Mouse (Mus musculus): ENCODE data around the gene 4921517D22Rik. TPM values are rescaled to one million over a fixed set of nuclear protein-coding genes. Genes with fewer than 3 reads are reported as not detected.

Gene 4921517D22Rik
- polyA plus RNA-seq, 2 experiments: not detected

- Histone ChIP-seq H3K9ac (replicated peaks) (no peak overlapping the region), H3K4me1 (replicated peaks; ENCODE audit: control insufficient read depth in 2 of 2, insufficient read depth in 2 of 2, low read length in 1 of 2) (peaks cover 19 to 23% of the 10 kb centered on the region in 2 experiments), H3K36me3 (replicated peaks; ENCODE audit: control insufficient read depth, insufficient read depth, low read depth) (peaks cover 28% of the 10 kb centered on the region), H3K27me3 (ENCODE audit: control insufficient read depth, insufficient read depth, low read length) (no peaks in the 10 kb centered on the region), H3K27ac (no peak overlapping the region), H3K4me2 (ENCODE audit: low read depth) (no peak overlapping the region), H3K9me3 (ENCODE audit: control insufficient read depth, low read length) (no peaks in the 10 kb centered on the region), H3K4me3 (ENCODE audit: insufficient read depth in 1 of 2, low read depth in 2 of 2, low read length in 2 of 2) (no peak overlapping the region)
- DNase-seq (ENCODE audit: low read depth in 3 of 3, low spot score in 3 of 3): no peak
- 83% methylated on average over 11 of the region's 11 CpGs for WGBS (ENCODE audit: insufficient replicate concordance)
- TF ChIP-seq CTCF (IDR thresholded peaks at IDR 0.05; ENCODE audit: low read depth) (no peak), EP300 (IDR thresholded peaks at IDR 0.05; ENCODE audit: low read depth) (no peak)
- no peak for ATAC-seq (ENCODE audit: insufficient read depth)
Observed at GRCm38 (mm10) chr13:59646674-59647244, 47.1 kb downstream of the 4921517D22Rik start.

- DNase-seq (ENCODE audit: low read depth in 3 of 3, low spot score in 3 of 3) (no peak), ATAC-seq (ENCODE audit: insufficient read depth) (no peak)
- Histone ChIP-seq H3K9me3 (ENCODE audit: control insufficient read depth, low read length) (no peaks in the 10 kb centered on the region), H3K4me1 (replicated peaks; ENCODE audit: control insufficient read depth in 2 of 2, insufficient read depth in 2 of 2, low read length in 1 of 2) (peaks cover 30 to 34% of the 10 kb centered on the region in 2 experiments), H3K4me3 (ENCODE audit: insufficient read depth in 1 of 2, low read depth in 2 of 2, low read length in 2 of 2) (no peak overlapping the region), H3K36me3 (replicated peaks; ENCODE audit: control insufficient read depth, insufficient read depth, low read depth) (peaks cover 30% of the 10 kb centered on the region), H3K27me3 (ENCODE audit: control insufficient read depth, insufficient read depth, low read length) (no peaks in the 10 kb centered on the region), H3K9ac (replicated peaks) (no peak overlapping the region), H3K4me2 (ENCODE audit: low read depth) (no peak overlapping the region), H3K27ac (no peak overlapping the region)
- WGBS (ENCODE audit: insufficient replicate concordance): 77% methylated on average over 3 of the region's 3 CpGs
- no peak for TF ChIP-seq CTCF (IDR thresholded peaks at IDR 0.05; ENCODE audit: low read depth)
- no peak for TF ChIP-seq EP300 (IDR thresholded peaks at IDR 0.05; ENCODE audit: low read depth)
Observed at GRCm38 (mm10) chr13:59645491-59645890, 48.4 kb downstream of the 4921517D22Rik start.

GRCm38 (mm10) chr13:59642818-59643217, 51.1 kb downstream of the 4921517D22Rik start:
- DNase-seq (ENCODE audit: low read depth in 3 of 3, low spot score in 3 of 3): peak; percentile 76 to 80 (median 76)
- H3K27ac ChIP-seq: peak overlapping the region; percentile 88
- TF ChIP-seq CTCF (IDR thresholded peaks at IDR 0.05; ENCODE audit: low read depth): peak; percentile 21; the same call in 1 of the 2 replicates
- TF ChIP-seq EP300 (IDR thresholded peaks at IDR 0.05; ENCODE audit: low read depth): peak; percentile 98

GRCm38 (mm10) chr13:59640178-59640440, 53.8 kb downstream of the 4921517D22Rik start:
- no peak for TF ChIP-seq EP300 (IDR thresholded peaks at IDR 0.05; ENCODE audit: low read depth)
- no peak for TF ChIP-seq CTCF (IDR thresholded peaks at IDR 0.05; ENCODE audit: low read depth)
- Histone ChIP-seq H3K9me3 (ENCODE audit: control insufficient read depth, low read length) (no peaks in the 10 kb centered on the region), H3K4me1 (replicated peaks; ENCODE audit: control insufficient read depth in 2 of 2, insufficient read depth in 2 of 2, low read length in 1 of 2) (peaks cover 45 to 47% of the 10 kb centered on the region in 2 experiments), H3K27ac (peak overlapping the region; percentile 2; the same call in 1 of the 2 replicates), H3K27me3 (ENCODE audit: control insufficient read depth, insufficient read depth, low read length) (no peaks in the 10 kb centered on the region), H3K9ac (replicated peaks) (no peak overlapping the region), H3K4me3 (ENCODE audit: insufficient read depth in 1 of 2, low read depth in 2 of 2, low read length in 2 of 2) (no peak overlapping the region), H3K36me3 (replicated peaks; ENCODE audit: control insufficient read depth, insufficient read depth, low read depth) (peaks cover 63% of the 10 kb centered on the region), H3K4me2 (ENCODE audit: low read depth) (no peak overlapping the region)
- 77% methylated on average over 6 of the region's 6 CpGs for WGBS (ENCODE audit: insufficient replicate concordance)
- DNase-seq (ENCODE audit: low read depth in 3 of 3, low spot score in 3 of 3): no peak
- no peak for ATAC-seq (ENCODE audit: insufficient read depth)

More at GRCm38 (mm10) chr13:59642818-59643217, 51.1 kb downstream of the 4921517D22Rik start:
- Histone ChIP-seq H3K4me3 (ENCODE audit: insufficient read depth in 1 of 2, low read depth in 2 of 2, low read length in 2 of 2) (no peak overlapping the region), H3K9ac (replicated peaks) (no peak overlapping the region), H3K27me3 (ENCODE audit: control insufficient read depth, insufficient read depth, low read length) (no peaks in the 10 kb centered on the region), H3K36me3 (replicated peaks; ENCODE audit: control insufficient read depth, insufficient read depth, low read depth) (peaks cover 38% of the 10 kb centered on the region), H3K4me2 (ENCODE audit: low read depth) (peak overlapping the region; percentile 57), H3K4me1 (replicated peaks; ENCODE audit: control insufficient read depth in 2 of 2, insufficient read depth in 2 of 2, low read length in 1 of 2) (peaks cover 47 to 53% of the 10 kb centered on the region in 2 experiments), H3K9me3 (ENCODE audit: control insufficient read depth, low read length) (no peaks in the 10 kb centered on the region)
- WGBS (ENCODE audit: insufficient replicate concordance): 5% methylated on average over 2 of the region's 2 CpGs
- ATAC-seq (ENCODE audit: insufficient read depth): peak; percentile 94

GRCm38 (mm10) chr13:59639368-59640177, 54.3 kb downstream of the 4921517D22Rik start:
- no peak overlapping the region; a peak in 1 of 4 replicates for H3K4me3 ChIP-seq (ENCODE audit: insufficient read depth in 1 of 2, low read depth in 2 of 2, low read length in 2 of 2)
- ATAC-seq (ENCODE audit: insufficient read depth) (peak; percentile 63), DNase-seq (ENCODE audit: low read depth in 3 of 3, low spot score in 3 of 3) (peak; percentile 53 to 75 (median 58))
- H3K9me3 ChIP-seq (ENCODE audit: control insufficient read depth, low read length): no peaks in the 10 kb centered on the region
- H3K27ac ChIP-seq: peak overlapping the region; percentile 52
- H3K4me2 ChIP-seq (ENCODE audit: low read depth): peak overlapping the region; percentile 23
- peaks cover 64% of the 10 kb centered on the region for H3K36me3 ChIP-seq (replicated peaks; ENCODE audit: control insufficient read depth, insufficient read depth, low read depth)
- no peaks in the 10 kb centered on the region for H3K27me3 ChIP-seq (ENCODE audit: control insufficient read depth, insufficient read depth, low read length)
- H3K4me1 ChIP-seq (replicated peaks; ENCODE audit: control insufficient read depth in 2 of 2, insufficient read depth in 2 of 2, low read length in 1 of 2): peaks cover 45 to 47% of the 10 kb centered on the region in 2 experiments
- TF ChIP-seq CTCF (IDR thresholded peaks at IDR 0.05; ENCODE audit: low read depth) (no peak), EP300 (IDR thresholded peaks at IDR 0.05; ENCODE audit: low read depth) (peak; percentile 79)
- 59% methylated on average over 16 of the region's 16 CpGs for WGBS (ENCODE audit: insufficient replicate concordance)
- H3K9ac ChIP-seq (replicated peaks): peak overlapping the region; percentile 24; the same call in 1 of the 2 replicates

Data from liver, embryonic 14.5 days (tissue).